Mouse (Mus musculus): ENCODE results near the gene Chmp5.

DNA sequence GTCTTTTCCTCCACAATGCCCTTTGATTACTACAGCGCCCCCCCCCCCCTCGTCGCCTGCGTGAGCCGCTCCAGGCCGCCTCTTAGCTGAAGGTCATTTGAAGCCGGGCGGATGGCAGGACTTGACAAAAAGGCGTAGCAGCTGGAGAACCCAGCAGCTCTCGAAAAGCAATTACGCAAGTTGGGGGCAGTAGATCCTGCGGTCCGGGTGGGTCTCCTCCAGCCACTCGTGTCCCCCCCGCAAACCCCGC is 22.3 kb downstream of the Chmp5 start:
- TF ChIP-seq CTCF (IDR thresholded peaks at IDR 0.05; ENCODE audit: extremely low read depth, insufficient read length, insufficient replicate concordance, low read depth, low read length) (no peak), POLR2A (IDR thresholded peaks at IDR 0.05; ENCODE audit: low read depth, low read length) (no peak)
